Mouse (Mus musculus) midbrain, postnatal 0 days (tissue): ENCODE data around the gene Efemp1. TPM values are rescaled to one million over a fixed set of nuclear protein-coding genes. Genes with fewer than 3 reads are reported as not detected.

ENCODE experiments used
- ATAC-seq: fragments of 200-750 bp; cut with Nextera tagmentation; 2 replicates; pipeline ENCODE4 v1.8.0; 2017; ENCODE audit warnings: moderate number of reproducible peaks, mild to moderate bottlenecking, moderate TSS enrichment, moderate library complexity; ENCODE audit not compliant: low FRiP score
- DNase-seq: peaks from one replicate; pipeline ENCODE4 v3.0.0-alpha.2; 2015; ENCODE audit warnings: low spot score
- H3K27ac ChIP-seq: fragments of 300-500 bp; sonication (generic); 2 replicates; pipeline ENCODE4 v1.5.1; 2014; ENCODE audit warnings: low read depth, mild to moderate bottlenecking, low read length, mixed read lengths
- H3K27me3 ChIP-seq: fragments of 300-500 bp; sonication (generic); 2 replicates; pipeline ENCODE4 v1.6.1; 2014; ENCODE audit warnings: low read length, control low read depth, mixed read lengths; ENCODE audit not compliant: insufficient read depth
- H3K36me3 ChIP-seq: fragments of 300-500 bp; sonication (generic); 2 replicates; pipeline ENCODE4 v1.6.1; 2014; ENCODE audit warnings: low read length, control low read depth, mixed read lengths; ENCODE audit not compliant: insufficient read depth
- H3K4me1 ChIP-seq: fragments of 300-500 bp; sonication (generic); 2 replicates; pipeline ENCODE4 v1.6.1; 2014; ENCODE audit warnings: mild to moderate bottlenecking, control low read depth, antibody characterized with exemption, low read length, mixed read lengths; ENCODE audit not compliant: insufficient read depth
- H3K4me2 ChIP-seq: fragments of 300-500 bp; sonication (generic); 2 replicates; pipeline ENCODE4 v1.6.1; 2014; ENCODE audit warnings: low read depth, mild to moderate bottlenecking, low read length, mixed read lengths; ENCODE audit not compliant: poor library complexity, severe bottlenecking
- H3K4me3 ChIP-seq: fragments of 300-500 bp; sonication (generic); 2 replicates; pipeline ENCODE4 v1.5.1; 2014; ENCODE audit warnings: low read depth, mild to moderate bottlenecking, low read length, moderate library complexity
- H3K9ac ChIP-seq: fragments of 300-500 bp; sonication (generic); replicated peaks from 2 replicates; pipeline ENCODE4 v1.6.1; 2014; ENCODE audit warnings: mild to moderate bottlenecking, low read length, moderate library complexity, mixed read lengths; ENCODE audit not compliant: poor library complexity, severe bottlenecking
- H3K9me3 ChIP-seq: fragments of 300-500 bp; sonication (generic); 2 replicates; pipeline ENCODE4 v1.6.1; 2016; ENCODE audit warnings: low read length, control low read depth
- CTCF ChIP-seq: IDR thresholded peaks from 2 replicates; pipeline ENCODE4 v1.5.1; 2016; ENCODE audit warnings: antibody characterized with exemption, mild to moderate bottlenecking
- WGBS: fragments of 180-500 bp; shearing (Covaris S2); extraction: QIAGEN DNeasy Blood & Tissue Kit; methylation state at CpG from one replicate; pipeline ENCODE4 v1.1.7; 2014; 5-methylcytosine and 5-hydroxymethylcytosine counted together
- polyA plus RNA-seq: library from polyadenylated mRNA; unstranded; fragments of >200 nt; fragmentation: Nextera tagmentation; extraction: Ambion mirVana; gene quantifications from 2 replicates; pipeline ENCODE4 v1.2.1, GENCODE M21; 2015
- total RNA-seq: library from RNA; depleted of rRNA; stranded (reverse); fragments of >200 nt; gene quantifications from 2 replicates; pipeline ENCODE4 v1.2.3, GENCODE M21; 2014

Efemp1 gene
- total and polyA plus RNA-seq, 2 experiments from 2014 or later: 7.1 to 8.5 TPM

GRCm38 (mm10) chr11:28951586-28952210 lies 98.7 kb downstream of the Efemp1 start:
- no peaks in the 10 kb centered on the region for H3K9me3 ChIP-seq
- no peak overlapping the region for H3K9ac ChIP-seq
- 55% methylated on average over 2 of the region's 2 CpGs for WGBS
- H3K4me3 ChIP-seq: no peak overlapping the region
- H3K4me1 ChIP-seq: no peaks in the 10 kb centered on the region
- DNase-seq (no peak), ATAC-seq (no peak)
- H3K4me2 ChIP-seq: no peak overlapping the region
- no peak overlapping the region for H3K27ac ChIP-seq
- H3K27me3 ChIP-seq: no peaks in the 10 kb centered on the region
- no peaks in the 10 kb centered on the region for H3K36me3 ChIP-seq
- TF ChIP-seq CTCF: no peak

GRCm38 (mm10) chr11:28954673-28955304 lies 101.8 kb downstream of the Efemp1 start:
- no peak overlapping the region for H3K27ac ChIP-seq
- no peaks in the 10 kb centered on the region for H3K9me3 ChIP-seq
- TF ChIP-seq CTCF: no peak
- 61% methylated on average over 6 of the region's 6 CpGs for WGBS
- H3K9ac ChIP-seq: no peak overlapping the region
- DNase-seq: no peak
- ATAC-seq: no peak
- no peaks in the 10 kb centered on the region for H3K36me3 ChIP-seq
- H3K4me1 ChIP-seq: no peaks in the 10 kb centered on the region
- no peaks in the 10 kb centered on the region for H3K27me3 ChIP-seq
- no peak overlapping the region for H3K4me2 ChIP-seq
- H3K4me3 ChIP-seq: no peak overlapping the region

- no peak for TF ChIP-seq CTCF
- DNase-seq: no peak
- no peaks in the 10 kb centered on the region for H3K9me3 ChIP-seq
- no peak overlapping the region for H3K27ac ChIP-seq
- no peaks in the 10 kb centered on the region for H3K27me3 ChIP-seq
- no peaks in the 10 kb centered on the region for H3K36me3 ChIP-seq
- no peak for ATAC-seq
- H3K4me3 ChIP-seq: no peak overlapping the region
- no peaks in the 10 kb centered on the region for H3K4me1 ChIP-seq
- no peak overlapping the region for H3K9ac ChIP-seq
- H3K4me2 ChIP-seq: no peak overlapping the region
Measured at GRCm38 (mm10) chr11:28955305-28955701, 102.3 kb downstream of the Efemp1 start.

- 92% methylated on average over 1 of the region's 1 CpGs for WGBS
- Histone ChIP-seq H3K4me1 (no peaks in the 10 kb centered on the region), H3K27me3 (no peaks in the 10 kb centered on the region), H3K9ac (no peak overlapping the region), H3K4me3 (no peak overlapping the region), H3K4me2 (no peak overlapping the region), H3K27ac (no peak overlapping the region), H3K9me3 (no peaks in the 10 kb centered on the region), H3K36me3 (no peaks in the 10 kb centered on the region)
- DNase-seq: no peak
- no peak for ATAC-seq
- no peak for TF ChIP-seq CTCF
Measured at GRCm38 (mm10) chr11:28961381-28961780, 108.4 kb downstream of the Efemp1 start.
